Mouse (Mus musculus) testis, adult 2 months (tissue): ENCODE measurements around the gene Cpa4.

ENCODE experiments used
- CTCF ChIP-seq: fragments of 200-500 bp; IDR thresholded peaks from 2 replicates; pipeline ENCODE4 v1.5.1; 2012; ENCODE audit warnings: low read depth, mild to moderate bottlenecking, inconsistent platforms, low read length, moderate library complexity; ENCODE audit not compliant: control insufficient read depth, insufficient read depth, insufficient replicate concordance
- POLR2A ChIP-seq: fragments of 200-500 bp; IDR thresholded peaks from 2 replicates; pipeline ENCODE4 v1.6.1; 2012; ENCODE audit warnings: low read depth, mild to moderate bottlenecking, inconsistent platforms, low read length, moderate library complexity; ENCODE audit not compliant: control insufficient read depth

- TF ChIP-seq CTCF (no peak), POLR2A (no peak)
Measured at GRCm38 (mm10) chr6:30600033-30600432, 31.9 kb downstream of the Cpa4 start.
